Mouse (Mus musculus) spleen, adult 2 months (tissue): Measurements from ENCODE around the gene Paqr5. TPM values are rescaled to one million over a fixed set of nuclear protein-coding genes. Genes with fewer than 3 reads are reported as not detected.

Source experiments
- DNase-seq, 2 experiments: peaks; one replicate each; pipeline versions ENCODE4 v3.0.0 to v3.0.0-alpha.2; 2012 to 2021; ENCODE audit warnings: low spot score in 2 of 2, low read depth in 1 of 2
- H3K27ac ChIP-seq: fragments of 200-500 bp; 2 replicates; pipeline ENCODE4 v1.5.1; 2012; ENCODE audit warnings: low read length, inconsistent platforms; ENCODE audit not compliant: insufficient read depth
- H3K27me3 ChIP-seq: fragments of 200-500 bp; 2 replicates; pipeline ENCODE4 v1.6.1; 2012; ENCODE audit warnings: mild to moderate bottlenecking, moderate library complexity, low read length, inconsistent platforms; ENCODE audit not compliant: control insufficient read depth, insufficient read depth
- H3K36me3 ChIP-seq: fragments of 200-500 bp; 2 replicates; pipeline ENCODE4 v1.6.1; 2012; ENCODE audit warnings: mild to moderate bottlenecking, low read length, inconsistent platforms; ENCODE audit not compliant: control insufficient read depth, insufficient read depth
- H3K4me1 ChIP-seq: fragments of 200-500 bp; 2 replicates; pipeline ENCODE4 v1.6.1; 2011; ENCODE audit warnings: inconsistent platforms; ENCODE audit not compliant: control insufficient read depth, insufficient read depth, insufficient read length
- H3K4me3 ChIP-seq: fragments of 200-500 bp; 2 replicates; pipeline ENCODE4 v1.5.1; 2011; ENCODE audit warnings: mild to moderate bottlenecking, inconsistent platforms; ENCODE audit not compliant: insufficient read depth, insufficient read length; ENCODE audit errors: extremely low read depth
- CTCF ChIP-seq: fragments of 200-500 bp; IDR thresholded peaks from 2 replicates; pipeline ENCODE4 v1.5.1; 2011; ENCODE audit warnings: mild to moderate bottlenecking, inconsistent platforms; ENCODE audit not compliant: insufficient read depth, insufficient read length, insufficient replicate concordance; ENCODE audit errors: extremely low read depth
- POLR2A ChIP-seq: fragments of 200-500 bp; IDR thresholded peaks from 2 replicates; pipeline ENCODE4 v1.6.1; 2011; ENCODE audit warnings: low read depth, low read length, inconsistent platforms
- WGBS: fragments of 180-500 bp; shearing (Covaris S2); methylation state at CpG from one replicate; pipeline ENCODE4 v1.1.7; 2018; 5-methylcytosine and 5-hydroxymethylcytosine counted together
- polyA plus RNA-seq: library from polyadenylated mRNA; depleted of rRNA; stranded (reverse); fragments of >200 nt; gene quantifications from 2 replicates; pipeline ENCODE4 v1.2.3, GENCODE M21; 2012

Gene Paqr5
- polyA plus RNA-seq, 1 experiment = 2.7 TPM

DNA sequence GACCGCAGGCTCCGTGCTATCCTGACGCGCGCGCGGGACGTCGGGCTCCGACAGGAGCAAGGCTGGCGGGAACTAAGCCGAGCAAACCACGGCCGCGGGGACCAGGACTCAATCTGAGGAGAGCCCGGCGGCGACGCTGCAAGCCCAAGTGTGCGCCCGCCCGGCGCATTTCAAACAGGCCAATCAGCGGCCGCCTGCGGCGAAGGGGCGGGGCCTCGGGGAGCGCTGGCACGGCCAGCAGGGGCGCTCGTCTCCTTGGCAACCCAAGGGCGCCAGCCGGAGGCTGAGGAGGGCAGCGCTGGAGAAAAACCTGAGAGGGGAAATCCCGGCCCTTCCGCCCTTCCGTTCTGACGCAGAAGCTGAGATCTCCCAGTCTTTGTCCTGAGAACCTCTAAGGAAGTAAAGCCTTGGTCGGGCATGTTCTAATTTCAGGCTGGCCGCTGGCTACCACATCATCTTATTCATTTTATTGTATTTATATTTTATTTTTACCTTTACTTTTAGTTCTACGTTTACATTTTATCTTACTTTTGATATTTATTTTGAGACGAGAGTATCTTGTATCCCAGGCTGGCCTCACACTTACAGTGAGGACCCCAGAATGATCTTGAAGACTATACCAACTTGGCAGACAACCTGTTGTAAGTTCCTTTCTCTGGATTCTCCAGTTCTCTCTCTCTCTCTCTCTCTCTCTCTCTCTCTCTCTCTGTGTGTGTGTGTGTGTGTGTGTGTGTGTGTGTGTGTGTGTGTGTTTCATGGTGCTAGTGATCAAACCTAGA lies 79.8 kb downstream of the Paqr5 start, which contains the start of gene Kif23:
Gene Kif23, minus strand, starts transcription at position 152 of the 779 bp plus-strand sequence.
- Histone ChIP-seq H3K27me3 (no peaks in the 10 kb centered on the region), H3K4me3 (peak within 1 kb of the TSS; percentile 81), H3K4me1 (no peaks in the 10 kb centered on the region; the same call in 1 of the 2 replicates), H3K27ac (peak within 1 kb of the TSS; percentile 4; the same call in 1 of the 2 replicates), H3K36me3 (no peaks in the 10 kb centered on the region)
- under 1% methylated on average over 44 of the region's 44 CpGs for WGBS
- peak; percentile 88 to 97 for DNase-seq
- TF ChIP-seq POLR2A (peak; percentile 8; the same call in 1 of the 2 replicates), CTCF (peak; percentile 76)

DNA sequence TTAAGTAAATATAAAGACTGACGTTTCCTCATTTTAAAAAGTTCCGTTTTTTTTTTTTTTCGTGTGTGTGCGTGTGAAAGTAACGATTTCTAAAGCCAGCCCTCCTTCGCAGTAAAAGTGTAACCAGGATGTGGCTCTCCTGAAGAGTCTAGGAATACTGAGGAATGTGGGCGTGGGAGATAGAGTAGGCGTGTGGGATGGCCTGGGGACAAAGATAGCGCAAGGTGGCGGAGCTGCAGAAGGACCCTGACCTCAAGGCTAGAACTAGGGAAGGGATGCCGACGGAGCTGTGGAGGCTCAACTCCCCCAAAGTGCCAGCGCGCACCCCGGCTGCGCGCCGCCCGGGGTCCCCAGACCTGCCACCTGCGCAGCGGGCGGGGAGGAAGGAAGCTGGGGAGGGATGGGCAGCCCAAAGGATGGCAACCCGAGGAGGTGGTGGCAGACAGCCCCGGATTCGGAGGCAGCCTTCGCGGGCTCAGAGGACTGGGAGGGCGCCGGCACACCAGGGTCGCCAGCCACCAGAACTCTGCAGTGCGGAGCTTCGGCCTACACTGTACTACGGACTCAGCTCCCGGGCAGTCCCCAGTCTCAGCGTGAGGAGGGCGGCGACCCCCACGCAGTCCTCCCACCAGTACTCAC lies 80.6 kb downstream of the Paqr5 start:
- no peaks in the 10 kb centered on the region for H3K27me3 ChIP-seq
- H3K4me1 ChIP-seq = no peaks in the 10 kb centered on the region; the same call in 1 of the 2 replicates
- no peak for DNase-seq
- under 1% methylated on average over 37 of the region's 38 CpGs for WGBS
- H3K36me3 ChIP-seq = no peaks in the 10 kb centered on the region
- no peak for TF ChIP-seq POLR2A
- TF ChIP-seq CTCF = no peak
- peak overlapping the region; percentile 81 for H3K4me3 ChIP-seq
- 0 out of 2 replicates have a peak overlapping the region, but pooled peaks have one; percentile 4 for H3K27ac ChIP-seq

DNA sequence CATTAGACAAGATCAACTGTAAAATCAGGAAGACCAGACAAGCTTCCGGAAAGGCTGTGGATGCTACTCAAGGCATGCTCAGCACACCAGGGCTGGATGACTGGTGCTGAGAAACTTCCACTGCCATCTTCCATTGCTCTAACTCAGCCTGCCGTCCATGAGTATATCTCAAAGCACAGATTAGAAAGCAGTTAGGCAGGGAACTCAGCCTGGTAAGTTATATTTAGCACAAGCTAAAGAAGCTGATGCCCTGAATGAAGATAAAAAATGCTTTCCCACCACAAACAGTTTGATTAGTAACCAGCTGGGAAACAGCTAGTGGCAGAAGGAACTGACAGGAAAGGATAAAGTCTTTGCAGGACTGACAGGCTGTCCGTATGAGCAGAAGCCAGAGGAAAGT lies 85.6 kb downstream of the Paqr5 start:
- Histone ChIP-seq H3K4me1 (no peaks in the 10 kb centered on the region), H3K4me3 (no peak overlapping the region), H3K27me3 (no peaks in the 10 kb centered on the region), H3K27ac (no peak overlapping the region), H3K36me3 (no peaks in the 10 kb centered on the region; the same call in 1 of the 2 replicates)
- TF ChIP-seq POLR2A (no peak), CTCF (no peak)
- no peak for DNase-seq
- 77% methylated on average over 3 of the region's 3 CpGs for WGBS

DNA sequence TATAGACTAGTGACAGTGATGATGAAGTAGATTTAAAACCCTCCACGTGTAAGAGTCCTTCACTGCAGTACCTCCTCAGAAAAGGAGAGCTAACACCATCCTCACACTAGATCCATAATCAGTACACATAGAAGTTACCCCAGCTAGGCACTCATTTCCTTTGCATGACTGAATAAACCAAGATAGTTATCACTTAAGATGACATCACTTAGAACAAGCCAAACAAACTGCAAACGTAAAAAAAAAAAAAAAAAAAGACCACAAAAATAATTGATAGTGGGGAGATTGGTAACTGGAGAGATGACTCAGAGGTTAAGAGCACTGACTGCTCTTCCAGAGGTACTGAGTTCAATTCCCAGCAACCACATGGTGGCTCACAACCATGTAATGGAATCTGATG lies 93.3 kb downstream of the Paqr5 start:
- WGBS = 62% methylated on average over 2 of the region's 2 CpGs
- no peaks in the 10 kb centered on the region for H3K4me1 ChIP-seq
- no peak overlapping the region for H3K4me3 ChIP-seq
- peaks cover 1% of the 10 kb centered on the region; the same call in 1 of the 2 replicates for H3K36me3 ChIP-seq
- H3K27ac ChIP-seq = no peak overlapping the region
- no peaks in the 10 kb centered on the region for H3K27me3 ChIP-seq
- TF ChIP-seq CTCF = no peak
- no peak for TF ChIP-seq POLR2A
- no peak for DNase-seq

DNA sequence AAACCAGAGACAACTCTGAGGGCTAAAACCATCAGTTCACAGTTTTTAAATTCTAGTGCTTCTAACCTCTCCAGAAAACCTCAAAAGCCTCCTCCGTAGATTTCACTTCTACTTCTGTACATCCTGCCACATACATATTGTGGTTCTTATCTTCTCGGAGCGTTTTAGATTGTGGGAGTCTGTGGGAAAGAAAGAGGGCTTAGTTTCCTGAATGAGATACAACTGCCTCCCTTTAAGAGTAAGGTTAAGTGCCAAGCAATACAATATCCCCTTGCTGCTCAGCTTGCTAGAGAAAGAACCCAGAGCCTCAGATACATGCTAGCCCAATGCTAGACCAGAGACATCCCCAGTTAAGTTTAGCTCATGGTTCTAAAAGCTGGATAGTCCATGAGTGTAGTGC lies 94.6 kb downstream of the Paqr5 start:
- DNase-seq = no peak
- TF ChIP-seq CTCF = no peak
- no peak for TF ChIP-seq POLR2A

DNA sequence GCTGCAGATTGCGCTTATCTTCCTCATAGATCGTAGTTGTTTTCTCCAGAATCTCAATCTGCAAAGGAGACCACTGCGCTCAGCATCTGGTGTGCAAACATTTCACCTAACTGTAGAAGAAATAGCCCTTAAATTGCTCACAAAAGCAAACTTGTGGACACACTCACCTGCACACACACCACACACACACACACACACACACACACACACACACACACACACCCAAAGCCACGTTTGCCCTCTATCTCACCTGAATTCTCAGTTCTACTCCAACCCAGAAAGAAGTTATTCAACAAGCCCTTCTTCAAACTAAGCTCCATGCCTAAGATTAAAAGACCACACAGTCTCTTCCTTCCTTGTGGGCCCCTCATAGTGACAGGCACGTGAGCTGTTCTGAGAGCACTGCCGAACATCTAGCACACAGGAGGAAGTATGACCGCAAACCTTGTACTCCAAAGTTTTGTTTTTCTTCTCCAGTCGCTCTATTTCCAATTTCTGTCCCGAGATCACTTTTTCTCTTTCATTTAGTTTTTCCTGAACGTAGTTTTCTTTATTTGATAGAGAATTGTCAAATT lies 101.5 kb downstream of the Paqr5 start:
- H3K4me3 ChIP-seq = no peak overlapping the region
- WGBS = 40% methylated on average over 10 of the region's 10 CpGs
- H3K27me3 ChIP-seq = no peaks in the 10 kb centered on the region
- peak overlapping the region; percentile 48; the same call in 1 of the 2 replicates for H3K27ac ChIP-seq
- no peak for DNase-seq
- no peak for TF ChIP-seq POLR2A
- TF ChIP-seq CTCF = no peak
- H3K4me1 ChIP-seq = no peaks in the 10 kb centered on the region
- H3K36me3 ChIP-seq = peaks cover 2% of the 10 kb centered on the region; the same call in 1 of the 2 replicates

More for the DNA sequence above, 94.6 kb downstream of the Paqr5 start:
- H3K27ac ChIP-seq = no peak overlapping the region
- WGBS = 31% methylated on average over 3 of the region's 3 CpGs
- no peaks in the 10 kb centered on the region for H3K27me3 ChIP-seq
- H3K4me3 ChIP-seq = no peak overlapping the region
- peaks cover 1% of the 10 kb centered on the region; the same call in 1 of the 2 replicates for H3K36me3 ChIP-seq
- no peaks in the 10 kb centered on the region for H3K4me1 ChIP-seq

DNA sequence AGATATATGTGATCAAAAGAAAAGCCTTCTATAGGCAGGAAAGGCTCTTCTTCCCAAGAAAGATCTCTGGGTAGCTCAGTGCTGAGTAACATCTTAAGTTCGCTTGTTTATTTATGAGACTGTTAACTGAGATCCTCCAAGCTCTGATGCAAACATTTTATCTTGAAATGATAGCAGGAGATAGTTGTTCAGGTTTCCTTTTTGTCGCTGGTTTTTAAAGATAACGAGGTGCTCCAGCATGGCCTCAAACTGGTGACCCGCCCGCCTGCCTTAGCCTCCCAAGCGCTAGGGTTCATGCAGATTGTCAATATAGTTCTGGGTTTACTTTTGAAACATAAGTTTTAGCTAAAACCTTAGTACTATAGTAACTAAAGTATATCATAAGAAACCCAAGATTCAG lies 106.3 kb downstream of the Paqr5 start:
- DNase-seq = no peak
- Histone ChIP-seq H3K27ac (no peak overlapping the region), H3K4me3 (no peak overlapping the region), H3K27me3 (no peaks in the 10 kb centered on the region), H3K36me3 (no peaks in the 10 kb centered on the region; the same call in 1 of the 2 replicates), H3K4me1 (no peaks in the 10 kb centered on the region)
- 77% methylated on average over 6 of the region's 6 CpGs for WGBS
- no peak for TF ChIP-seq POLR2A
- TF ChIP-seq CTCF = no peak
